ENCODE assay signal across 8 mouse cellular contexts in genomic region chr8:121107668-121108656, GRCm38 (mm10). TPM values are rescaled to one million over a fixed set of nuclear protein-coding genes. Genes with fewer than 3 reads are reported as not detected.
DNase-seq lines count a peak whose midpoint lies in the region; ATAC-seq lines count a peak whose summit lies in the region.

Gene Mthfsd, minus strand, starts transcription at chr8:121108392.

- DNase-seq in CD4-positive, CD25-positive, alpha-beta regulatory T cell, adult 2 months (ENCODE audit: low read depth, low spot score) = peak; percentile 99
- peak; percentile 39 for DNase-seq in fat pad, adult 2 months (ENCODE audit: extremely low read depth, low read depth, low spot score)
- DNase-seq in kidney, postnatal 10 days = peak; percentile 99
- peak; percentile 97 to 98 for DNase-seq in natural killer cell, adult 2 months (ENCODE audit: low spot score in 2 of 2)

- peaks cover 27% of the 10 kb centered on the region for H3K36me3 ChIP-seq in heart, embryonic 13.5 days
- H3K36me3 ChIP-seq in liver, embryonic 12.5 days = peaks cover 33% of the 10 kb centered on the region
- 0 out of 2 replicates have a peak, but pooled peaks cover under 1% of the 10 kb centered on the region for H3K36me3 ChIP-seq in stomach, embryonic 15.5 days

- H3K4me3 ChIP-seq in brown adipose tissue, adult 24 weeks (ENCODE audit: insufficient read depth, low read depth, low read length) = peak within 1 kb of the TSS; percentile 92
- H3K4me3 ChIP-seq in heart, embryonic 13.5 days = peak within 1 kb of the TSS; percentile 90
- H3K4me3 ChIP-seq in liver, embryonic 12.5 days = peak within 1 kb of the TSS; percentile 85
- H3K4me3 ChIP-seq in stomach, embryonic 15.5 days (replicated peaks) = peak within 1 kb of the TSS; percentile 66

- H3K27ac ChIP-seq in brown adipose tissue, adult 24 weeks (replicated peaks; ENCODE audit: low read depth, low read length) = peak within 1 kb of the TSS; percentile 54
- H3K27ac ChIP-seq in heart, embryonic 13.5 days (replicated peaks) = peak within 1 kb of the TSS; percentile 84
- peak within 1 kb of the TSS; percentile 59 for H3K27ac ChIP-seq in liver, embryonic 12.5 days
- peak within 1 kb of the TSS; percentile 52; the same call in 1 of the 2 replicates for H3K27ac ChIP-seq in stomach, embryonic 15.5 days

- H3K4me2 ChIP-seq in heart, embryonic 13.5 days = peak within 1 kb of the TSS; percentile 93
- H3K4me2 ChIP-seq in liver, embryonic 12.5 days = peak within 1 kb of the TSS; percentile 87
- peak within 1 kb of the TSS; percentile 81 for H3K4me2 ChIP-seq in stomach, embryonic 15.5 days

- WGBS in heart, embryonic 13.5 days = 2% methylated on average over 74 of the region's 75 CpGs
- WGBS in liver, embryonic 12.5 days (ENCODE audit: insufficient replicate concordance) = 1% methylated on average over 75 of the region's 75 CpGs
- 1% methylated on average over 75 of the region's 75 CpGs for WGBS in stomach, embryonic 15.5 days

- ATAC-seq in heart, embryonic 13.5 days (ENCODE audit: extremely low read depth, insufficient number of reproducible peaks, low FRiP score, low TSS enrichment) = peak; percentile 85
- ATAC-seq in liver, embryonic 12.5 days = peak; percentile 93
- peak; percentile 90 for ATAC-seq in stomach, embryonic 15.5 days (ENCODE audit: insufficient read depth, low FRiP score, low read depth)

- peak within 1 kb of the TSS; percentile 94 for H3K9ac ChIP-seq in heart, embryonic 13.5 days
- H3K9ac ChIP-seq in liver, embryonic 12.5 days = peak within 1 kb of the TSS; percentile 82
- peak within 1 kb of the TSS; percentile 81 for H3K9ac ChIP-seq in stomach, embryonic 15.5 days

- H3K27me3 ChIP-seq in heart, embryonic 13.5 days (replicated peaks) = peaks cover 18% of the 10 kb centered on the region
- peaks cover 36% of the 10 kb centered on the region for H3K27me3 ChIP-seq in liver, embryonic 12.5 days (replicated peaks)
- H3K27me3 ChIP-seq in stomach, embryonic 15.5 days (replicated peaks) = no peaks in the 10 kb centered on the region

- H3K4me1 ChIP-seq in brown adipose tissue, adult 24 weeks (ENCODE audit: control insufficient read depth, insufficient read depth, insufficient read length, low read length) = no peaks in the 10 kb centered on the region
- peaks cover 40% of the 10 kb centered on the region for H3K4me1 ChIP-seq in heart, embryonic 13.5 days
- peaks cover 23% of the 10 kb centered on the region for H3K4me1 ChIP-seq in liver, embryonic 12.5 days
- H3K4me1 ChIP-seq in stomach, embryonic 15.5 days = peaks cover 12% of the 10 kb centered on the region

- H3K9me3 ChIP-seq in heart, embryonic 13.5 days = no peaks in the 10 kb centered on the region
- H3K9me3 ChIP-seq in liver, embryonic 12.5 days (replicated peaks) = no peaks in the 10 kb centered on the region
- no peaks in the 10 kb centered on the region for H3K9me3 ChIP-seq in stomach, embryonic 15.5 days

RNA-seq across cellular contexts. Expression of gene Mthfsd, which starts in this region (rescaled TPM):
- 25.1 and 32.1 TPM in 2 replicates for polyA plus RNA-seq in brown adipose tissue, adult 24 weeks (2012; ENCODE audit: insufficient read depth, insufficient read length, missing spikeins)
- polyA plus RNA-seq in heart, embryonic 13.5 days (2015; fragmentation: Nextera tagmentation; extraction: Ambion mirVana) = 35.3 and 42.8 TPM in 2 replicates
- 30.5 and 32.4 TPM in 2 replicates for polyA plus RNA-seq in liver, embryonic 12.5 days (2016; fragmentation: Nextera tagmentation; extraction: Ambion mirVana)
- 53.9 and 56.3 TPM in 2 replicates for polyA plus RNA-seq in stomach, embryonic 15.5 days (2015; fragmentation: Nextera tagmentation; extraction: Ambion mirVana)

Comparison
In these comparisons a context has a peak if more than half of its experiments do, and no peak if none do; other contexts are left out.
1. Peak in every context shown above with its lines: DNase-seq, ATAC-seq, H3K4me3 ChIP-seq and H3K27ac ChIP-seq.
2. DNase-seq: peak in every context shown above with its lines; median percentile 99 in CD4-positive, CD25-positive, alpha-beta regulatory T cell, adult 2 months; 99 in kidney, postnatal 10 days; 98 in natural killer cell, adult 2 months; 39 in fat pad, adult 2 months.